Mouse (Mus musculus) ES-Bruce4 (cell line): Measurements from ENCODE around the gene Surf2.

Experiments used
- CTCF ChIP-seq: IDR thresholded peaks from one replicate; pipeline ENCODE4 v1.8.1; 2011; ENCODE audit warnings: low read depth, low read length
- EP300 ChIP-seq: IDR thresholded peaks from 2 replicates; pipeline ENCODE4 v1.6.1; 2011; ENCODE audit warnings: low read depth, low read length; ENCODE audit not compliant: insufficient read depth
- POLR2A ChIP-seq: IDR thresholded peaks from one replicate; pipeline ENCODE4 v1.8.1; 2011; ENCODE audit warnings: low read length; ENCODE audit not compliant: insufficient read depth

DNA sequence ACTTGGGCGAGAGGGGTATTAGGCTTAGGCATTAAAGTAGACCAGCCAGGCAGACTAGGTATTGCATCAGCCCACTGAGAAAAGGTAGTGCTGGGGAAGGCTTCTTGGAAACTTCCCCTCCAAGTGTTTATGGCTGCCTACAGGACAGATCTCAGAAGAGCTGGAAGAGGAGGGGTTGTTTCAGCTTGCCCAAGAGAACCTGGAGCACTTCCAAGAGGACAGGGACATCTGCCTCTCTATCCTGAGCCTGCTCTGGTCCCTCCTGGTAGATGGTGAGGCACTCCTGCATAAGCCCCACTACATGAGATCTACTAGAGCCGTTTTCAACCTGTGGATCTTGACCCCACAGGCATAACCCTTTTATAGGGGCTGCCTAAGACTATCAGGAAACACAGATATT lies 34.2 kb downstream of the Surf2 start:
- no peak for TF ChIP-seq CTCF
- TF ChIP-seq EP300, result no peak
- TF ChIP-seq POLR2A, result no peak
